Mouse (Mus musculus): ENCODE data around the gene Slc5a10.
A peak's percentile ranks its signal among the peaks of the same experiment; 100 is the strongest.

- TF ChIP-seq CTCF (IDR thresholded peaks at IDR 0.05; ENCODE audit: control insufficient read depth, insufficient read depth, insufficient read length) = peak; percentile 5
- no peak for TF ChIP-seq CEBPB (IDR thresholded peaks at IDR 0.05; ENCODE audit: low read depth)
Observed at GRCm38 (mm10) chr11:61629621-61630020, 91.0 kb downstream of the Slc5a10 start.
